Mouse (Mus musculus) spleen, adult 2 months (tissue): ENCODE results near the gene Mpeg1.

Experiments
- CTCF ChIP-seq: fragments of 200-500 bp; IDR thresholded peaks from 2 replicates; pipeline ENCODE4 v1.5.1; 2011; ENCODE audit warnings: mild to moderate bottlenecking, inconsistent platforms; ENCODE audit not compliant: insufficient read depth, insufficient read length, insufficient replicate concordance; ENCODE audit errors: extremely low read depth
- POLR2A ChIP-seq: fragments of 200-500 bp; IDR thresholded peaks from 2 replicates; pipeline ENCODE4 v1.6.1; 2011; ENCODE audit warnings: low read depth, low read length, inconsistent platforms

- TF ChIP-seq POLR2A = no peak
- TF ChIP-seq CTCF = peak; percentile 77; the same call in 1 of the 2 replicates
Measured at GRCm38 (mm10) chr19:12466204-12466603, 5.6 kb downstream of the Mpeg1 start.
